Mouse (Mus musculus) C2C12 (cell line): ENCODE results near the gene Tmtc1. TPM values are rescaled to one million over a fixed set of nuclear protein-coding genes. Genes with fewer than 3 reads are reported as not detected.

Experiments used
- H3K27me3 ChIP-seq: one replicate; pipeline ENCODE4 v1.6.1; 2011; ENCODE audit not compliant: control insufficient read depth, insufficient read depth, insufficient read length
- H3K36me3 ChIP-seq: one replicate; pipeline ENCODE4 v1.6.1; 2011; ENCODE audit not compliant: control insufficient read depth, insufficient read depth
- H3K4me3 ChIP-seq: one replicate; pipeline ENCODE4 v1.5.1; 2011; ENCODE audit warnings: mild to moderate bottlenecking, control low read depth; ENCODE audit not compliant: poor library complexity, insufficient read depth, severe bottlenecking
- H3K79me2 ChIP-seq: one replicate; pipeline ENCODE4 v1.6.1; 2011; ENCODE audit not compliant: control insufficient read depth, insufficient read depth
- H3K79me3 ChIP-seq: one replicate; pipeline ENCODE4 v1.6.1; 2011; ENCODE audit warnings: low read depth, control low read depth
- H3ac ChIP-seq: one replicate; pipeline ENCODE3; 2011; ENCODE audit warnings: low read depth; ENCODE audit not compliant: control insufficient read depth, insufficient read length
- CEBPB ChIP-seq: IDR thresholded peaks from one replicate; pipeline ENCODE4 v1.6.1; 2011; ENCODE audit warnings: low read depth, mild to moderate bottlenecking, control low read depth, moderate library complexity
- CTCF ChIP-seq: IDR thresholded peaks from one replicate; pipeline ENCODE4 v1.5.1; 2011; ENCODE audit not compliant: control insufficient read depth, insufficient read depth, insufficient read length
- FOSL1 ChIP-seq: IDR thresholded peaks from one replicate; pipeline ENCODE4 v1.8.0; 2011; ENCODE audit warnings: mild to moderate bottlenecking, low read length; ENCODE audit not compliant: poor library complexity, insufficient read depth, severe bottlenecking
- MAX ChIP-seq: IDR thresholded peaks from one replicate; pipeline ENCODE4 v1.6.1; 2011; ENCODE audit warnings: mild to moderate bottlenecking, control low read depth
- MYOD1 ChIP-seq: IDR thresholded peaks from one replicate; pipeline ENCODE4 v1.6.1; 2011; ENCODE audit warnings: low read depth; ENCODE audit not compliant: control insufficient read depth, insufficient read length
- MYOG ChIP-seq: IDR thresholded peaks from one replicate; pipeline ENCODE4 v1.6.1; 2011; ENCODE audit not compliant: control insufficient read depth, insufficient read length; ENCODE audit errors: extremely low read depth
- USF1 ChIP-seq: IDR thresholded peaks from one replicate; pipeline ENCODE4 v1.6.1; 2011; ENCODE audit warnings: low read depth, mild to moderate bottlenecking, control low read depth, moderate library complexity
- polyA plus RNA-seq: library from polyadenylated mRNA; unstranded; fragments of >200 nt; fragmentation: generic; extraction: Trizol; gene quantifications from one replicate; pipeline ENCODE4 v1.2.1, GENCODE M21; 2012; ENCODE audit warnings: missing spikeins

Gene Tmtc1
- polyA plus RNA-seq, 1 experiment: not detected

DNA sequence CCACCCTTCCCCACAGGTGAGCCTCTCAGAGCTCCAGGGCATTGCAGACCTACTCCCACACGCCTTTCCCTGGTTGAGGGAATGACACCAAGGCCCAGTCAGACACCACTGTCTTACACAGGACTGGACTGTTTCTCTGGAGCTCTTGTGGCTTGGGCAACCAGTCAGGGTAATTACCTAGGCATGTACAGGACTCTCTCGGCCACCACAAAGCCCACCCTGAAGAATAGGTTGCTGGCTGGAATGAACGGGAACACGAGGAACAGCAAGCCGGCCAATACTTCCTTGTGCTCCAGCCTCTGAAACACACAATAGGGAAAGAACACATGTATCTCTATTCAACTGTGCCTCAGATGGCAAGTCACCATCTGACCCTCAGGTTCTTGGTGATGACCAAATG, 138.4 kb downstream of the Tmtc1 start:
- TF ChIP-seq USF1: no peak
- TF ChIP-seq CTCF: no peak
- no peak for TF ChIP-seq MAX
- TF ChIP-seq MYOD1: no peak
- no peak for TF ChIP-seq CEBPB
- no peak for TF ChIP-seq FOSL1
- no peak for TF ChIP-seq MYOG
- Histone ChIP-seq H3K4me3 (no peak overlapping the region), H3K79me3 (no peaks in the 10 kb centered on the region), H3K79me2 (no peaks in the 10 kb centered on the region), H3K27me3 (no peaks in the 10 kb centered on the region), H3K36me3 (no peaks in the 10 kb centered on the region), H3ac (no peak overlapping the region)

- no peak for TF ChIP-seq USF1
- Histone ChIP-seq H3K4me3 (no peak overlapping the region), H3ac (no peak overlapping the region), H3K36me3 (no peaks in the 10 kb centered on the region), H3K79me2 (no peaks in the 10 kb centered on the region), H3K79me3 (no peaks in the 10 kb centered on the region), H3K27me3 (no peaks in the 10 kb centered on the region)
Observed at GRCm38 (mm10) chr6:148305191-148305590, 139.0 kb downstream of the Tmtc1 start.

GRCm38 (mm10) chr6:148302261-148302660, 141.9 kb downstream of the Tmtc1 start:
- Histone ChIP-seq H3K36me3 (no peaks in the 10 kb centered on the region), H3K79me2 (no peaks in the 10 kb centered on the region), H3ac (no peak overlapping the region), H3K4me3 (no peak overlapping the region), H3K79me3 (no peaks in the 10 kb centered on the region), H3K27me3 (no peaks in the 10 kb centered on the region)
- TF ChIP-seq FOSL1: no peak
- no peak for TF ChIP-seq CEBPB
- no peak for TF ChIP-seq MAX
- no peak for TF ChIP-seq USF1
- no peak for TF ChIP-seq CTCF
- TF ChIP-seq MYOD1: no peak
- TF ChIP-seq MYOG: no peak

GRCm38 (mm10) chr6:148297086-148297485, 147.1 kb downstream of the Tmtc1 start:
- H3K36me3 ChIP-seq: no peaks in the 10 kb centered on the region
- no peak overlapping the region for H3ac ChIP-seq
- no peak for TF ChIP-seq MAX
- no peak for TF ChIP-seq USF1
- TF ChIP-seq CTCF: no peak
- no peak for TF ChIP-seq MYOG
- TF ChIP-seq MYOD1: no peak
- TF ChIP-seq CEBPB: no peak
- no peak for TF ChIP-seq FOSL1
- H3K79me2 ChIP-seq: no peaks in the 10 kb centered on the region
- H3K27me3 ChIP-seq: no peaks in the 10 kb centered on the region
- H3K4me3 ChIP-seq: no peak overlapping the region
- H3K79me3 ChIP-seq: no peaks in the 10 kb centered on the region

DNA sequence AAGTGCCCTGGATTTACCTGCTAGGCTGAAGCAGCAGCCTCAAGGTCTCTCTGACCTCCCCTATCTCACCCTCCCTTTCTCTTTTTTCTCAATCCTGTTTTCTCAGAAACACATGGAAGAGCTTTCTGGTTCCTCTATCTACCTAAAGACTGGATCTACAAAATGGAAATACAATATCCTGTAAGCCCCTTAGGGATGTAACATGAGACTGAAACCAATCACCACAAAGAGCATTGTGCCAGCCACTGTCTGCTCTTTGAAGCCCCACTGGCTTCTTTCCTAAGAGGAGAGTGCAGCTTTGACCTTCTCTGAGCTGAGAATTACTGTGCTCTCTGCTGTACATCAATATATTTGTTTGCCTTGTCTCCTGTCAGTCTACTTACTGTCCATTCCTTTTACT, 147.8 kb downstream of the Tmtc1 start:
- H3K27me3 ChIP-seq: no peaks in the 10 kb centered on the region
- TF ChIP-seq MYOG: no peak
- TF ChIP-seq MAX: no peak
- TF ChIP-seq CTCF: no peak
- TF ChIP-seq MYOD1: no peak
- no peak for TF ChIP-seq CEBPB
- TF ChIP-seq FOSL1: no peak
- TF ChIP-seq USF1: no peak
- no peaks in the 10 kb centered on the region for H3K79me3 ChIP-seq
- no peaks in the 10 kb centered on the region for H3K79me2 ChIP-seq
- no peaks in the 10 kb centered on the region for H3K36me3 ChIP-seq
- H3ac ChIP-seq: no peak overlapping the region
- no peak overlapping the region for H3K4me3 ChIP-seq

GRCm38 (mm10) chr6:148294506-148294905, 149.7 kb downstream of the Tmtc1 start:
- Histone ChIP-seq H3K4me3 (no peak overlapping the region), H3K36me3 (no peaks in the 10 kb centered on the region), H3K79me2 (no peaks in the 10 kb centered on the region), H3K27me3 (no peaks in the 10 kb centered on the region), H3K79me3 (no peaks in the 10 kb centered on the region), H3ac (no peak overlapping the region)
- TF ChIP-seq FOSL1: no peak
- no peak for TF ChIP-seq USF1
- TF ChIP-seq MYOD1: no peak
- TF ChIP-seq CEBPB: no peak
- TF ChIP-seq MYOG: no peak
- TF ChIP-seq MAX: no peak
- TF ChIP-seq CTCF: no peak
